Mouse (Mus musculus): ENCODE measurements at regions not wholly inside any gene's neighbourhood (a gene's known extent, or its start where the extent isn't known, plus 50 kb on each side); places are given as distances from the start of the nearest gene placed in this dataset.

- Histone ChIP-seq H3K9me3 (replicated peaks; ENCODE audit: control insufficient read depth, low read length) (no peaks in the 10 kb centered on the region), H3K4me1 (ENCODE audit: control insufficient read depth, insufficient read depth) (no peaks in the 10 kb centered on the region), H3K36me3 (replicated peaks; ENCODE audit: control insufficient read depth, insufficient read depth, low read length) (no peaks in the 10 kb centered on the region), H3K4me2 (ENCODE audit: low read depth, low read length) (no peak overlapping the region), H3K27me3 (ENCODE audit: control insufficient read depth, insufficient read depth, low read length) (no peaks in the 10 kb centered on the region), H3K9ac (replicated peaks; ENCODE audit: low read depth, low read length) (no peak overlapping the region), H3K27ac (ENCODE audit: low read depth) (no peak overlapping the region), H3K4me3 (ENCODE audit: low read depth, low read length) (no peak overlapping the region)
- ATAC-seq (ENCODE audit: insufficient read depth, low read depth) (no peak), DNase-seq (ENCODE audit: low spot score) (no peak)
- TF ChIP-seq EP300 (IDR thresholded peaks at IDR 0.05; ENCODE audit: low read depth) (no peak), CTCF (IDR thresholded peaks at IDR 0.05; ENCODE audit: low read depth) (no peak)
- 73% methylated on average over 7 of the region's 7 CpGs for WGBS
Observed at GRCm38 (mm10) chr13:38878718-38879669, 81.7 kb downstream of the Slc35b3 start.

GRCm38 (mm10) chr13:38875923-38876322 lies 84.8 kb downstream of the Slc35b3 start:
- no peaks in the 10 kb centered on the region for H3K27me3 ChIP-seq (ENCODE audit: control insufficient read depth, insufficient read depth, low read length)
- no peaks in the 10 kb centered on the region for H3K4me1 ChIP-seq (ENCODE audit: control insufficient read depth, insufficient read depth)
- ATAC-seq (ENCODE audit: insufficient read depth, low read depth) (no peak), DNase-seq (ENCODE audit: low spot score) (no peak)
- no peaks in the 10 kb centered on the region for H3K36me3 ChIP-seq (replicated peaks; ENCODE audit: control insufficient read depth, insufficient read depth, low read length)
- no peaks in the 10 kb centered on the region for H3K9me3 ChIP-seq (replicated peaks; ENCODE audit: control insufficient read depth, low read length)
- no peak for TF ChIP-seq EP300 (IDR thresholded peaks at IDR 0.05; ENCODE audit: low read depth)
- TF ChIP-seq CTCF (IDR thresholded peaks at IDR 0.05; ENCODE audit: low read depth) = no peak
- H3K4me2 ChIP-seq (ENCODE audit: low read depth, low read length) = no peak overlapping the region
- no peak overlapping the region for H3K9ac ChIP-seq (replicated peaks; ENCODE audit: low read depth, low read length)
- H3K27ac ChIP-seq (ENCODE audit: low read depth) = no peak overlapping the region
- no peak overlapping the region for H3K4me3 ChIP-seq (ENCODE audit: low read depth, low read length)
- 68% methylated on average over 2 of the region's 2 CpGs for WGBS

GRCm38 (mm10) chr13:38864002-38864401 lies 96.7 kb downstream of the Slc35b3 start:
- Histone ChIP-seq H3K27me3 (ENCODE audit: control insufficient read depth, insufficient read depth, low read length) (no peaks in the 10 kb centered on the region), H3K4me1 (ENCODE audit: control insufficient read depth, insufficient read depth) (no peaks in the 10 kb centered on the region), H3K9ac (replicated peaks; ENCODE audit: low read depth, low read length) (no peak overlapping the region), H3K4me3 (ENCODE audit: low read depth, low read length) (no peak overlapping the region), H3K36me3 (replicated peaks; ENCODE audit: control insufficient read depth, insufficient read depth, low read length) (no peaks in the 10 kb centered on the region), H3K9me3 (replicated peaks; ENCODE audit: control insufficient read depth, low read length) (no peaks in the 10 kb centered on the region), H3K4me2 (ENCODE audit: low read depth, low read length) (no peak overlapping the region), H3K27ac (ENCODE audit: low read depth) (no peak overlapping the region)
- TF ChIP-seq CTCF (IDR thresholded peaks at IDR 0.05; ENCODE audit: low read depth) (no peak), EP300 (IDR thresholded peaks at IDR 0.05; ENCODE audit: low read depth) (no peak)
- no peak for DNase-seq (ENCODE audit: low spot score)
- WGBS = 58% methylated on average over 4 of the region's 4 CpGs
- no peak for ATAC-seq (ENCODE audit: insufficient read depth, low read depth)

- TF ChIP-seq EP300 (IDR thresholded peaks at IDR 0.05; ENCODE audit: low read depth) (no peak), CTCF (IDR thresholded peaks at IDR 0.05; ENCODE audit: low read depth) (peak; percentile 16)
- DNase-seq (ENCODE audit: low spot score) (no peak), ATAC-seq (ENCODE audit: insufficient read depth, low read depth) (no peak)
- H3K36me3 ChIP-seq (replicated peaks; ENCODE audit: control insufficient read depth, insufficient read depth, low read length) = no peaks in the 10 kb centered on the region
- no peak overlapping the region for H3K9ac ChIP-seq (replicated peaks; ENCODE audit: low read depth, low read length)
- H3K9me3 ChIP-seq (replicated peaks; ENCODE audit: control insufficient read depth, low read length) = no peaks in the 10 kb centered on the region
- WGBS = 41% methylated on average over 3 of the region's 3 CpGs
- no peaks in the 10 kb centered on the region for H3K27me3 ChIP-seq (ENCODE audit: control insufficient read depth, insufficient read depth, low read length)
- no peaks in the 10 kb centered on the region for H3K4me1 ChIP-seq (ENCODE audit: control insufficient read depth, insufficient read depth)
- H3K4me2 ChIP-seq (ENCODE audit: low read depth, low read length) = no peak overlapping the region
- no peak overlapping the region for H3K4me3 ChIP-seq (ENCODE audit: low read depth, low read length)
- no peak overlapping the region for H3K27ac ChIP-seq (ENCODE audit: low read depth)
Observed at GRCm38 (mm10) chr13:38855742-38856141, 104.9 kb downstream of the Slc35b3 start.

GRCm38 (mm10) chr13:38854986-38855385 lies 105.7 kb downstream of the Slc35b3 start:
- no peaks in the 10 kb centered on the region for H3K9me3 ChIP-seq (replicated peaks; ENCODE audit: control insufficient read depth, low read length)
- DNase-seq (ENCODE audit: low spot score) (no peak), ATAC-seq (ENCODE audit: insufficient read depth, low read depth) (no peak)
- no peak overlapping the region for H3K9ac ChIP-seq (replicated peaks; ENCODE audit: low read depth, low read length)
- no peak overlapping the region for H3K4me3 ChIP-seq (ENCODE audit: low read depth, low read length)
- H3K27ac ChIP-seq (ENCODE audit: low read depth) = no peak overlapping the region
- H3K4me1 ChIP-seq (ENCODE audit: control insufficient read depth, insufficient read depth) = no peaks in the 10 kb centered on the region
- H3K27me3 ChIP-seq (ENCODE audit: control insufficient read depth, insufficient read depth, low read length) = no peaks in the 10 kb centered on the region
- no peaks in the 10 kb centered on the region for H3K36me3 ChIP-seq (replicated peaks; ENCODE audit: control insufficient read depth, insufficient read depth, low read length)
- H3K4me2 ChIP-seq (ENCODE audit: low read depth, low read length) = no peak overlapping the region
- WGBS = 68% methylated on average over 2 of the region's 2 CpGs
- TF ChIP-seq CTCF (IDR thresholded peaks at IDR 0.05; ENCODE audit: low read depth) (no peak), EP300 (IDR thresholded peaks at IDR 0.05; ENCODE audit: low read depth) (no peak)

Data from heart, postnatal 0 days (tissue).